Mouse (Mus musculus) limb, embryonic 12.5 days (tissue): ENCODE measurements around the gene Tapbp. TPM values are rescaled to one million over a fixed set of nuclear protein-coding genes. Genes with fewer than 3 reads are reported as not detected.
A peak's percentile ranks its signal among the peaks of the same experiment; 100 is the strongest.

ENCODE experiments used
- ATAC-seq: fragments of 200-750 bp; cut with Nextera tagmentation; 2 replicates; pipeline ENCODE4 v1.8.0; 2017; ENCODE audit warnings: low read depth, moderate TSS enrichment; ENCODE audit not compliant: insufficient number of reproducible peaks, insufficient read depth, low FRiP score, low TSS enrichment
- H3K27ac ChIP-seq: fragments of 300-500 bp; sonication (generic); 2 replicates; pipeline ENCODE4 v1.5.1; 2016; ENCODE audit warnings: mild to moderate bottlenecking, moderate library complexity
- H3K27me3 ChIP-seq: fragments of 300-500 bp; sonication (generic); 2 replicates; pipeline ENCODE4 v1.6.1; 2016; ENCODE audit warnings: mild to moderate bottlenecking, moderate library complexity
- H3K36me3 ChIP-seq: fragments of 300-500 bp; sonication (generic); 2 replicates; pipeline ENCODE4 v1.6.1; 2016; ENCODE audit warnings: mild to moderate bottlenecking, moderate library complexity
- H3K4me1 ChIP-seq: fragments of 300-500 bp; sonication (generic); replicated peaks from 2 replicates; pipeline ENCODE4 v1.6.1; 2016
- H3K4me2 ChIP-seq: fragments of 300-500 bp; sonication (generic); 2 replicates; pipeline ENCODE4 v1.6.1; 2016; ENCODE audit warnings: mild to moderate bottlenecking, moderate library complexity
- H3K4me3 ChIP-seq: fragments of 300-500 bp; sonication (generic); replicated peaks from 2 replicates; pipeline ENCODE4 v1.5.1; 2016; ENCODE audit warnings: mild to moderate bottlenecking
- H3K9ac ChIP-seq: fragments of 300-500 bp; sonication (generic); replicated peaks from 2 replicates; pipeline ENCODE4 v1.6.1; 2016; ENCODE audit warnings: mild to moderate bottlenecking, moderate library complexity
- H3K9me3 ChIP-seq: fragments of 300-500 bp; sonication (generic); 2 replicates; pipeline ENCODE4 v1.6.1; 2016; ENCODE audit warnings: mild to moderate bottlenecking, moderate library complexity
- WGBS: fragments of 180-500 bp; shearing (Covaris S2); methylation state at CpG from one replicate; pipeline ENCODE4 v1.1.7; 2016; 5-methylcytosine and 5-hydroxymethylcytosine counted together
- polyA plus RNA-seq: library from polyadenylated mRNA; unstranded; fragments of >200 nt; fragmentation: Nextera tagmentation; extraction: Ambion mirVana; gene quantifications from 2 replicates; pipeline ENCODE4 v1.2.1, GENCODE M21; 2016

Gene Tapbp
- polyA plus RNA-seq, 1 experiment from 2014 or later = 21.5 TPM

- no peaks in the 10 kb centered on the region for H3K27me3 ChIP-seq
- H3K9ac ChIP-seq = no peak overlapping the region
- H3K4me1 ChIP-seq = peaks cover 29% of the 10 kb centered on the region
- no peaks in the 10 kb centered on the region for H3K9me3 ChIP-seq
- WGBS = 91% methylated on average over 11 of the region's 11 CpGs
- ATAC-seq = no peak
- no peak overlapping the region for H3K4me2 ChIP-seq
- H3K27ac ChIP-seq = no peak overlapping the region
- H3K36me3 ChIP-seq = peaks cover 63% of the 10 kb centered on the region
- H3K4me3 ChIP-seq = no peak overlapping the region
Measured at GRCm38 (mm10) chr17:33958451-33958850, 42.8 kb downstream of the Tapbp start.

- Histone ChIP-seq H3K36me3 (peaks cover 63% of the 10 kb centered on the region), H3K4me1 (peaks cover 22% of the 10 kb centered on the region), H3K9me3 (no peaks in the 10 kb centered on the region), H3K9ac (no peak overlapping the region), H3K4me2 (no peak overlapping the region), H3K27me3 (no peaks in the 10 kb centered on the region), H3K27ac (no peak overlapping the region), H3K4me3 (no peak overlapping the region)
- 95% methylated on average over 13 of the region's 13 CpGs for WGBS
- no peak for ATAC-seq
Measured at GRCm38 (mm10) chr17:33959135-33959534, 43.4 kb downstream of the Tapbp start.

- Histone ChIP-seq H3K4me2 (no peak overlapping the region), H3K4me1 (peaks cover 15% of the 10 kb centered on the region), H3K36me3 (peaks cover 62% of the 10 kb centered on the region), H3K27me3 (no peaks in the 10 kb centered on the region), H3K9ac (no peak overlapping the region), H3K27ac (no peak overlapping the region), H3K9me3 (no peaks in the 10 kb centered on the region), H3K4me3 (no peak overlapping the region)
- ATAC-seq = no peak
- 92% methylated on average over 15 of the region's 15 CpGs for WGBS
Measured at GRCm38 (mm10) chr17:33959948-33960347, 44.2 kb downstream of the Tapbp start.

GRCm38 (mm10) chr17:33962876-33963275, 47.2 kb downstream of the Tapbp start:
- Histone ChIP-seq H3K4me2 (no peak overlapping the region), H3K4me1 (peaks cover 2% of the 10 kb centered on the region; the same call in 1 of the 2 replicates), H3K9me3 (no peaks in the 10 kb centered on the region), H3K36me3 (peaks cover 83% of the 10 kb centered on the region), H3K9ac (no peak overlapping the region), H3K27me3 (no peaks in the 10 kb centered on the region), H3K27ac (no peak overlapping the region), H3K4me3 (no peak overlapping the region)
- WGBS = 90% methylated on average over 7 of the region's 7 CpGs
- no peak for ATAC-seq

GRCm38 (mm10) chr17:33965082-33965845, 49.6 kb downstream of the Tapbp start:
- no peak overlapping the region for H3K4me3 ChIP-seq
- H3K36me3 ChIP-seq = peaks cover 63% of the 10 kb centered on the region
- no peaks in the 10 kb centered on the region for H3K4me1 ChIP-seq
- H3K27ac ChIP-seq = no peak overlapping the region
- H3K4me2 ChIP-seq = no peak overlapping the region
- WGBS = 89% methylated on average over 17 of the region's 17 CpGs
- H3K9ac ChIP-seq = no peak overlapping the region
- no peaks in the 10 kb centered on the region for H3K27me3 ChIP-seq
- H3K9me3 ChIP-seq = no peaks in the 10 kb centered on the region; the same call in 1 of the 2 replicates
- no peak for ATAC-seq

GRCm38 (mm10) chr17:33965846-33966550, 50.3 kb downstream of the Tapbp start:
- peaks cover 56% of the 10 kb centered on the region for H3K36me3 ChIP-seq

GRCm38 (mm10) chr17:33968489-33968888, 52.8 kb downstream of the Tapbp start:
- peaks cover 31% of the 10 kb centered on the region for H3K36me3 ChIP-seq
- no peak overlapping the region for H3K27ac ChIP-seq
- peaks cover 5% of the 10 kb centered on the region; the same call in 1 of the 2 replicates for H3K27me3 ChIP-seq
- WGBS = 3% methylated on average over 9 of the region's 9 CpGs
- no peak overlapping the region for H3K9ac ChIP-seq
- no peaks in the 10 kb centered on the region; the same call in 1 of the 2 replicates for H3K9me3 ChIP-seq
- ATAC-seq = peak; percentile 28
- H3K4me1 ChIP-seq = 0 out of 2 replicates have a peak, but pooled peaks cover 3% of the 10 kb centered on the region
- H3K4me3 ChIP-seq = no peak overlapping the region
- no peak overlapping the region for H3K4me2 ChIP-seq

More at GRCm38 (mm10) chr17:33965846-33966550, 50.3 kb downstream of the Tapbp start:
- Histone ChIP-seq H3K27me3 (no peaks in the 10 kb centered on the region), H3K4me3 (no peak overlapping the region), H3K9me3 (no peaks in the 10 kb centered on the region; the same call in 1 of the 2 replicates), H3K9ac (no peak overlapping the region), H3K4me2 (no peak overlapping the region), H3K27ac (no peak overlapping the region), H3K4me1 (no peaks in the 10 kb centered on the region)
- WGBS = 88% methylated on average over 16 of the region's 16 CpGs
- no peak; the same call in 1 of the 2 replicates for ATAC-seq

GRCm38 (mm10) chr17:33968927-33969326, 53.2 kb downstream of the Tapbp start:
- no peak overlapping the region for H3K4me3 ChIP-seq
- H3K27me3 ChIP-seq = peaks cover 5% of the 10 kb centered on the region; the same call in 1 of the 2 replicates
- no peak overlapping the region for H3K4me2 ChIP-seq
- H3K4me1 ChIP-seq = 0 out of 2 replicates have a peak, but pooled peaks cover 3% of the 10 kb centered on the region
- H3K27ac ChIP-seq = no peak overlapping the region
- ATAC-seq = 0 out of 2 replicates have a peak, but pooled peaks have one; percentile 8
- no peaks in the 10 kb centered on the region; the same call in 1 of the 2 replicates for H3K9me3 ChIP-seq
- no peak overlapping the region for H3K9ac ChIP-seq
- H3K36me3 ChIP-seq = peaks cover 26% of the 10 kb centered on the region
- 26% methylated on average over 5 of the region's 5 CpGs for WGBS

GRCm38 (mm10) chr17:33969394-33969793, 53.7 kb downstream of the Tapbp start:
- peaks cover 5% of the 10 kb centered on the region for H3K27me3 ChIP-seq
- WGBS = 80% methylated on average over 4 of the region's 4 CpGs

GRCm38 (mm10) chr17:33972691-33973090, 57.0 kb downstream of the Tapbp start:
- no peak for ATAC-seq

More at GRCm38 (mm10) chr17:33969394-33969793, 53.7 kb downstream of the Tapbp start:
- H3K4me1 ChIP-seq = 0 out of 2 replicates have a peak, but pooled peaks cover 3% of the 10 kb centered on the region
- no peaks in the 10 kb centered on the region; the same call in 1 of the 2 replicates for H3K9me3 ChIP-seq
- ATAC-seq = no peak
- no peak overlapping the region for H3K4me3 ChIP-seq
- H3K9ac ChIP-seq = no peak overlapping the region
- no peak overlapping the region for H3K27ac ChIP-seq
- H3K4me2 ChIP-seq = no peak overlapping the region
- H3K36me3 ChIP-seq = peaks cover 24% of the 10 kb centered on the region

GRCm38 (mm10) chr17:33973572-33973971, 57.9 kb downstream of the Tapbp start:
- no peak overlapping the region for H3K27ac ChIP-seq
- H3K4me3 ChIP-seq = no peak overlapping the region
- WGBS = 56% methylated on average over 3 of the region's 3 CpGs
- no peaks in the 10 kb centered on the region for H3K36me3 ChIP-seq
- no peak overlapping the region for H3K4me2 ChIP-seq
- ATAC-seq = no peak
- no peaks in the 10 kb centered on the region; the same call in 1 of the 2 replicates for H3K9me3 ChIP-seq
- peaks cover 44% of the 10 kb centered on the region for H3K27me3 ChIP-seq
- no peak overlapping the region for H3K9ac ChIP-seq
- 0 out of 2 replicates have a peak, but pooled peaks cover 6% of the 10 kb centered on the region for H3K4me1 ChIP-seq

More at GRCm38 (mm10) chr17:33972691-33973090, 57.0 kb downstream of the Tapbp start:
- no peak overlapping the region for H3K27ac ChIP-seq
- H3K4me2 ChIP-seq = no peak overlapping the region
- H3K9me3 ChIP-seq = no peaks in the 10 kb centered on the region; the same call in 1 of the 2 replicates
- H3K27me3 ChIP-seq = peaks cover 35% of the 10 kb centered on the region
- no peaks in the 10 kb centered on the region for H3K36me3 ChIP-seq
- no peak overlapping the region for H3K9ac ChIP-seq
- H3K4me1 ChIP-seq = 0 out of 2 replicates have a peak, but pooled peaks cover 3% of the 10 kb centered on the region
- WGBS = 20% methylated on average over 1 of the region's 1 CpGs
- no peak overlapping the region for H3K4me3 ChIP-seq
